ENCODE assay signal across 23 mouse cellular contexts in the genomic region with DNA sequence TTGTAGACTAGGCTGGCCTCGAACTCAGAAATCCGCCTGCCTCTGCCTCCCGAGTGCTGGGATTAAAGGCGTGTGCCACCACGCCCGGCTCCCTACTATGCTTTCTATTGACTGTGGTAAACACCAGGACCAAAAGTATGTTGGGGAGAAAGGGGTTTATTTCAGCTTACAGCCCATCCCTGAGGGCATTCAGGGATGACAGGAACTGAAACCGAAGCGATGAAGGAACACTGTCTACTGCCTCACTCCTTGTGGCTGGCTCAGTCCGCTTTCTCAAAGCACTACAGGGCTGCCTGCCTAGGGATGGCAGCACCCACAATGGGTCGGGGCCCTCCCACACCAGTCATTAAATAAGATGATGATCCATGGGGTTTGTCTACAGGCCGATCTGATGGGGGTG. TPM values are rescaled to one million over a fixed set of nuclear protein-coding genes. Genes with fewer than 3 reads are reported as not detected.
DNase-seq lines count a peak whose midpoint lies in the region; ATAC-seq and TF ChIP-seq lines count a peak whose summit lies in the region.
"Had no signal": no experiment of that assay in that cellular context is flagged by ENCODE, and none has a peak within 500 bp of the region (broad histone marks: within the 10 kb centered on the region; RNA-seq: fewer than 3 reads in every experiment).

No protein-coding gene starts in this region.

- ATAC-seq in megakaryocyte, adult 5-6 weeks (ENCODE audit: poor library complexity, severe bottlenecking) = peak; percentile 62
- ATAC-seq in intestine, postnatal 0 days = no peak
- ATAC-seq in midbrain, postnatal 0 days (ENCODE audit: low FRiP score) = no peak
- ATAC-seq: forebrain, embryonic 14.5 days; forebrain, embryonic 16.5 days had no signal

- H3K4me2 ChIP-seq in intestine, postnatal 0 days (replicated peaks; ENCODE audit: low read depth) = no peak overlapping the region
- no peak overlapping the region for H3K4me2 ChIP-seq in midbrain, postnatal 0 days (ENCODE audit: low read depth, low read length, poor library complexity, severe bottlenecking)
- H3K4me2 ChIP-seq: embryonic facial prominence, embryonic 13.5 days; embryonic facial prominence, embryonic 15.5 days; forebrain, embryonic 12.5 days had no signal

- no peak for TF ChIP-seq CTCF in intestine, postnatal 0 days (IDR thresholded peaks at IDR 0.05; ENCODE audit: low read depth)
- TF ChIP-seq CTCF in midbrain, postnatal 0 days (IDR thresholded peaks at IDR 0.05) = no peak

- no peaks in the 10 kb centered on the region for H3K27me3 ChIP-seq in intestine, postnatal 0 days (replicated peaks; ENCODE audit: control insufficient read depth, insufficient read depth, low read length)
- no peaks in the 10 kb centered on the region for H3K27me3 ChIP-seq in midbrain, postnatal 0 days (ENCODE audit: insufficient read depth, low read length)
- H3K27me3 ChIP-seq: embryonic facial prominence, embryonic 13.5 days; embryonic facial prominence, embryonic 15.5 days; forebrain, embryonic 12.5 days had no signal

- no peak overlapping the region for H3K4me3 ChIP-seq in intestine, postnatal 0 days (ENCODE audit: low read depth, low read length)
- H3K4me3 ChIP-seq in midbrain, postnatal 0 days (ENCODE audit: low read depth, low read length) = no peak overlapping the region
- H3K4me3 ChIP-seq: embryonic facial prominence, embryonic 13.5 days; embryonic facial prominence, embryonic 15.5 days; erythroblast, embryonic 14.5 days; forebrain, embryonic 10.5 days; forebrain, embryonic 12.5 days had no signal

- no peaks in the 10 kb centered on the region for H3K9me3 ChIP-seq in intestine, postnatal 0 days (ENCODE audit: control insufficient read depth)
- no peaks in the 10 kb centered on the region for H3K9me3 ChIP-seq in midbrain, postnatal 0 days (ENCODE audit: low read length)
- H3K9me3 ChIP-seq: embryonic facial prominence, embryonic 15.5 days had no signal

- H3K27ac ChIP-seq in intestine, postnatal 0 days (ENCODE audit: low read depth, low read length) = no peak overlapping the region
- H3K27ac ChIP-seq in midbrain, postnatal 0 days (ENCODE audit: low read depth, low read length) = no peak overlapping the region
- H3K27ac ChIP-seq: embryonic facial prominence, embryonic 13.5 days; embryonic facial prominence, embryonic 15.5 days; forebrain, embryonic 10.5 days; forebrain, embryonic 12.5 days had no signal

- H3K36me3 ChIP-seq in intestine, postnatal 0 days (ENCODE audit: control insufficient read depth, insufficient read depth) = no peaks in the 10 kb centered on the region
- no peaks in the 10 kb centered on the region for H3K36me3 ChIP-seq in midbrain, postnatal 0 days (ENCODE audit: insufficient read depth, low read length)
- H3K36me3 ChIP-seq: embryonic facial prominence, embryonic 13.5 days; embryonic facial prominence, embryonic 15.5 days; forebrain, embryonic 10.5 days; forebrain, embryonic 12.5 days had no signal

- DNase-seq in R1 (ENCODE audit: low read depth, low spot score) (peak; percentile 64), ZHBTc4 (ENCODE audit: low read depth, low spot score) (peak; percentile 37)
- DNase-seq in midbrain, postnatal 0 days (ENCODE audit: low spot score) = no peak
- no peak for DNase-seq in layer of hippocampus, postnatal 36 days
- DNase-seq: adrenal gland, adult 2 months; adrenal gland, postnatal 10 days; adrenal gland, postnatal 25 days; cerebellum, adult 11 months; cerebellum, adult 18-20 months; cerebellum, adult 8-10 months; cerebellum, adult 9-11 months; cerebellum, postnatal 14 days; cerebellum, postnatal 36 days; embryo, embryonic 11 days had no signal

- 94% methylated on average over 11 of the region's 11 CpGs for WGBS in intestine, postnatal 0 days
- WGBS in midbrain, postnatal 0 days = 97% methylated on average over 11 of the region's 11 CpGs

- H3K9ac ChIP-seq in intestine, postnatal 0 days (ENCODE audit: low read depth, low read length) = no peak overlapping the region
- no peak overlapping the region for H3K9ac ChIP-seq in midbrain, postnatal 0 days (replicated peaks; ENCODE audit: low read length, poor library complexity, severe bottlenecking)
- H3K9ac ChIP-seq: embryonic facial prominence, embryonic 13.5 days; embryonic facial prominence, embryonic 15.5 days; forebrain, embryonic 12.5 days had no signal

- H3K4me1 ChIP-seq in intestine, postnatal 0 days (replicated peaks; ENCODE audit: control insufficient read depth, insufficient read depth, low read length) = peaks cover 12% of the 10 kb centered on the region; the same call in 1 of the 2 replicates
- no peaks in the 10 kb centered on the region for H3K4me1 ChIP-seq in midbrain, postnatal 0 days (ENCODE audit: insufficient read depth, low read length)
- H3K4me1 ChIP-seq: forebrain, embryonic 12.5 days had no signal

RNA-seq across cellular contexts. Expression of a gene that starts 14.3 kb away (rescaled TPM):
- total RNA-seq in megakaryocyte, adult 5-6 weeks (2015) = 683 and 689 TPM in 2 replicates
- 251 and 275 TPM in 2 replicates for total RNA-seq in megakaryocyte, adult 5-6 weeks (2017)
- 299 and 306 TPM in 2 replicates for polyA plus RNA-seq in intestine, postnatal 0 days (2015; fragmentation: Nextera tagmentation; extraction: Ambion mirVana)
- total RNA-seq in midbrain, postnatal 0 days (2014; rRNA removed) = 84.0 and 108 TPM in 2 replicates
- 308 and 309 TPM in 2 replicates for polyA plus RNA-seq in midbrain, postnatal 0 days (2015; fragmentation: Nextera tagmentation; extraction: Ambion mirVana)
- total RNA-seq in layer of hippocampus, postnatal 36 days (2021) = 100 to 1,000 TPM; 417 to 423 TPM

RNA-seq across cellular contexts. Expression of a gene that starts 47.5 kb away (rescaled TPM):
- 318 and 395 TPM in 2 replicates for total RNA-seq in megakaryocyte, adult 5-6 weeks (2015)
- total RNA-seq in megakaryocyte, adult 5-6 weeks (2017) = 120 and 123 TPM in 2 replicates
- polyA plus RNA-seq in intestine, postnatal 0 days (2015; fragmentation: Nextera tagmentation; extraction: Ambion mirVana) = 820 and 852 TPM in 2 replicates
- total RNA-seq in midbrain, postnatal 0 days (2014; rRNA removed) = 21.9 and 31.0 TPM in 2 replicates
- polyA plus RNA-seq in midbrain, postnatal 0 days (2015; fragmentation: Nextera tagmentation; extraction: Ambion mirVana) = 377 and 397 TPM in 2 replicates
- total RNA-seq in layer of hippocampus, postnatal 36 days (2021) = 100 to 1,000 TPM; 198 to 212 TPM

Comparison
In these comparisons a context has a peak if more than half of its experiments do, and no peak if none do; other contexts are left out.
1. DNase-seq: peak in R1 (single experiment) and ZHBTc4 (single experiment); none in midbrain, postnatal 0 days (single experiment) and layer of hippocampus, postnatal 36 days (0 of 2).